Mouse (Mus musculus) right cerebral cortex, adult 18-20 months (tissue): ENCODE measurements around the gene Enox1.
A peak's percentile ranks its signal among the peaks of the same experiment; 100 is the strongest.

Experiments
- DNase-seq: peaks from one replicate; pipeline ENCODE4 v3.0.0; 2022; ENCODE audit warnings: mixed read lengths

The Enox1 gene

GRCm38 (mm10) chr14:77197414-77197915, 40.9 kb downstream of the Enox1 start:
- DNase-seq, result no peak

- DNase-seq, result no peak
Measured at GRCm38 (mm10) chr14:77210889-77211288, 54.3 kb downstream of the Enox1 start.

- no peak for DNase-seq
Measured at GRCm38 (mm10) chr14:77213210-77213609, 56.6 kb downstream of the Enox1 start.

GRCm38 (mm10) chr14:77214848-77215247, 58.3 kb downstream of the Enox1 start:
- DNase-seq, result peak; percentile 60

GRCm38 (mm10) chr14:77225346-77225745, 68.8 kb downstream of the Enox1 start:
- DNase-seq, result peak; percentile 77

GRCm38 (mm10) chr14:77238811-77239210, 82.2 kb downstream of the Enox1 start:
- no peak for DNase-seq

- DNase-seq, result no peak
Measured at GRCm38 (mm10) chr14:77239360-77239759, 82.8 kb downstream of the Enox1 start.

- no peak for DNase-seq
Measured at GRCm38 (mm10) chr14:77246977-77247376, 90.4 kb downstream of the Enox1 start.

- peak; percentile 53 for DNase-seq
Measured at GRCm38 (mm10) chr14:77248426-77248825, 91.9 kb downstream of the Enox1 start.

- no peak for DNase-seq
Measured at GRCm38 (mm10) chr14:77248946-77249345, 92.4 kb downstream of the Enox1 start.

GRCm38 (mm10) chr14:77250652-77251238, 94.2 kb downstream of the Enox1 start:
- no peak for DNase-seq

- DNase-seq, result no peak
Measured at GRCm38 (mm10) chr14:77255201-77255600, 98.6 kb downstream of the Enox1 start.

GRCm38 (mm10) chr14:77255711-77256110, 99.1 kb downstream of the Enox1 start:
- no peak for DNase-seq

- DNase-seq, result no peak
Measured at GRCm38 (mm10) chr14:77256943-77257342, 100.4 kb downstream of the Enox1 start.

- no peak for DNase-seq
Measured at GRCm38 (mm10) chr14:77257461-77257860, 100.9 kb downstream of the Enox1 start.

- DNase-seq, result no peak
Measured at GRCm38 (mm10) chr14:77258186-77258585, 101.6 kb downstream of the Enox1 start.

- DNase-seq, result no peak
Measured at GRCm38 (mm10) chr14:77259686-77260085, 103.1 kb downstream of the Enox1 start.

GRCm38 (mm10) chr14:77260107-77260506, 103.5 kb downstream of the Enox1 start:
- no peak for DNase-seq

GRCm38 (mm10) chr14:77266805-77267771, 110.5 kb downstream of the Enox1 start:
- no peak for DNase-seq

GRCm38 (mm10) chr14:77272248-77272930, 115.8 kb downstream of the Enox1 start:
- DNase-seq, result no peak

- peak; percentile 11 for DNase-seq
Measured at GRCm38 (mm10) chr14:77272931-77273446, 116.4 kb downstream of the Enox1 start.

- no peak for DNase-seq
Measured at GRCm38 (mm10) chr14:77273721-77274120, 117.2 kb downstream of the Enox1 start.

GRCm38 (mm10) chr14:77275607-77276006, 119.0 kb downstream of the Enox1 start:
- peak; percentile 11 for DNase-seq
